Mouse (Mus musculus) CH12.LX (cell line): ENCODE measurements around the gene Rab20.

Source experiments
- CTCF ChIP-seq, 2 experiments: IDR thresholded peaks in 1 of 2; conservative IDR thresholded peaks in 1 of 2; 2 replicates each; pipeline ENCODE4 v1.5.1; 2011 to 2012; ENCODE audit warnings: low read depth in 2 of 2, low read length in 2 of 2, improper control_type of control experiment in 1 of 2, inconsistent platforms in 1 of 2, mild to moderate bottlenecking in 1 of 2, moderate library complexity in 1 of 2
- E2F4 ChIP-seq: IDR thresholded peaks from 2 replicates; pipeline ENCODE4 v1.6.1; 2011; ENCODE audit warnings: low read depth, low read length, improper control_type of control experiment; ENCODE audit not compliant: insufficient replicate concordance
- JUND ChIP-seq: conservative IDR thresholded peaks from 2 replicates; pipeline ENCODE4 v1.6.1; 2011; ENCODE audit warnings: low read depth, low read length, improper control_type of control experiment
- MEF2A ChIP-seq: IDR thresholded peaks from 2 replicates; pipeline ENCODE4 v1.6.1; 2014; ENCODE audit warnings: low read depth, mild to moderate bottlenecking, inconsistent platforms, low read length, improper control_type of control experiment, borderline replicate concordance
- SMC3 ChIP-seq: IDR thresholded peaks from 2 replicates; pipeline ENCODE4 v1.6.1; 2011; ENCODE audit warnings: low read depth, low read length, improper control_type of control experiment
- UBTF ChIP-seq: IDR thresholded peaks from 2 replicates; pipeline ENCODE4 v1.6.1; 2012; ENCODE audit warnings: low read depth, mild to moderate bottlenecking, inconsistent platforms, low read length, improper control_type of control experiment, moderate library complexity
- USF2 ChIP-seq: conservative IDR thresholded peaks from 2 replicates; pipeline ENCODE4 v1.6.1; 2011; ENCODE audit warnings: low read depth, low read length, improper control_type of control experiment

DNA sequence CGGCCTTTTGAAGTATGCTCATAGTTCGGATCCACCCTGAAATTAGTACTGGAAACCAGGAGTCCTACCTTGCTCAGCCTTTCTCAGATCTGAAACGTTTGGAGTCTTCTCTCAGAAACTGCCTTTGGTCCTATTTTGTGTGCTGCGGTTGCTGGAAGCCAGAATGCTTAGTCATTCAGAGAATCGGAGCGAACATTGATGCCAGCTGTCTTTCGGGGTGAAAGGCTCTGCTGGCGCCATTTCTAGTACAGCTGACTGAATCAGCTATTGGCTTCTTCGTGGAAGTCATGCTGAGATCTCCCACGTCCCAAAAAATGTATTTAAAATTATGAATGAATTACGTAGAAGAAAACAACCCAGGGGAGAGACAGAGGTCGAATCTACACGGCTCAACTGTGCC lies 60.7 kb downstream of the Rab20 start:
- no peak for TF ChIP-seq USF2
- no peak for TF ChIP-seq SMC3
- TF ChIP-seq CTCF (conservative IDR thresholded peaks at IDR 0.05 in 1 of 2, IDR thresholded peaks at IDR 0.05 in 1 of 2; ENCODE audit: low read depth in 2 of 2, low read length in 2 of 2) = no peak
- TF ChIP-seq MEF2A = no peak
- TF ChIP-seq JUND = peak; percentile 82; the same call in 1 of the 2 replicates
- TF ChIP-seq E2F4 = no peak
- TF ChIP-seq UBTF = no peak
